Mouse (Mus musculus) T-helper 17 cell (primary cell): ENCODE measurements around the gene Adh4.

Experiments used
- in situ Hi-C, 2 experiments: fragments of 300-600 bp; cut with MboI, MseI; formaldehyde crosslinking; loops; 1 replicate in 1 of 2; 2 replicates in 1 of 2; pipeline ENCODE4 v1.15.1; 2025; ENCODE audit warnings: high pct_unique_total_duplicates in 2 of 2

The Adh4 gene

GRCm38 (mm10) chr3:138442203-138442602 is 26.9 kb downstream of the Adh4 start:
- in situ Hi-C loops: no loop called here

GRCm38 (mm10) chr3:138442612-138443464 is 27.6 kb downstream of the Adh4 start, which contains the start of gene Adh5:
TSS of gene Adh5 (plus strand) at chr3:138443093.
- in situ Hi-C loops: no loop called here

GRCm38 (mm10) chr3:138443465-138443771 is 28.2 kb downstream of the Adh4 start:
- in situ Hi-C loops: no loop called here

GRCm38 (mm10) chr3:138448077-138448860 is 33.0 kb downstream of the Adh4 start:
- in situ Hi-C loops: no loop called here

GRCm38 (mm10) chr3:138452169-138452568 is 36.9 kb downstream of the Adh4 start:
- in situ Hi-C loops: no loop called here

GRCm38 (mm10) chr3:138454234-138454633 is 39.0 kb downstream of the Adh4 start:
- in situ Hi-C loops: no loop called here

GRCm38 (mm10) chr3:138454711-138455435 is 39.6 kb downstream of the Adh4 start:
- in situ Hi-C loops: no loop called here

- in situ Hi-C loops: no loop called here
Observed at GRCm38 (mm10) chr3:138458441-138458840, 43.2 kb downstream of the Adh4 start.

GRCm38 (mm10) chr3:138460260-138460659 is 45.0 kb downstream of the Adh4 start:
- in situ Hi-C loops: loop anchor here in 1 of 2 experiments (10.0 kb wide), 1 partner anchor 95 kb away; no protein-coding TSS in a partner anchor

- in situ Hi-C loops: loop anchor here in 1 of 2 experiments (10.0 kb wide), 1 partner anchor 93 kb away; no protein-coding TSS in a partner anchor
Observed at GRCm38 (mm10) chr3:138461832-138462231, 46.6 kb downstream of the Adh4 start.

GRCm38 (mm10) chr3:138463137-138463536 is 47.9 kb downstream of the Adh4 start:
- in situ Hi-C loops: loop anchor here in 1 of 2 experiments (10.0 kb wide), 1 partner anchor 92 kb away; no protein-coding TSS in a partner anchor

GRCm38 (mm10) chr3:138463807-138464206 is 48.5 kb downstream of the Adh4 start:
- in situ Hi-C loops: loop anchor here in 1 of 2 experiments (10.0 kb wide), 1 partner anchor 91 kb away; no protein-coding TSS in a partner anchor

GRCm38 (mm10) chr3:138464573-138465147 is 49.4 kb downstream of the Adh4 start:
- in situ Hi-C loops: loop anchor here in 1 of 2 experiments (10.0 kb wide), 1 partner anchor 90 kb away; no protein-coding TSS in a partner anchor

- in situ Hi-C loops: loop anchor here in 1 of 2 experiments (10.0 kb wide), 1 partner anchor 88 kb away; no protein-coding TSS in a partner anchor
Observed at GRCm38 (mm10) chr3:138466656-138467055, 51.4 kb downstream of the Adh4 start.

- in situ Hi-C loops: no loop called here
Observed at GRCm38 (mm10) chr3:138471066-138471465, 55.8 kb downstream of the Adh4 start.

- in situ Hi-C loops: no loop called here
Observed at GRCm38 (mm10) chr3:138479489-138479888, 64.2 kb downstream of the Adh4 start.
